Mouse (Mus musculus) layer of hippocampus, adult 18-20 months (tissue): ENCODE measurements around the gene 1700001C19Rik. TPM values are rescaled to one million over a fixed set of nuclear protein-coding genes. Genes with fewer than 3 reads are reported as not detected.

Experiments used
- DNase-seq, 2 experiments: peaks; one replicate each; pipeline ENCODE4 v3.0.0; 2022; ENCODE audit warnings: low spot score in 2 of 2
- long read RNA-seq: library from polyadenylated mRNA; stranded (forward); transcript quantifications from one replicate; pipeline ENCODE4 v2.0.0, GENCODE M21; 2021
- total RNA-seq, 2 experiments: library from RNA; stranded (reverse); gene quantifications; 2 replicates each; pipeline ENCODE4 v1.2.3; 2021

1700001C19Rik gene
- not detected for total RNA-seq
- long read RNA-seq = 0 reads

DNA sequence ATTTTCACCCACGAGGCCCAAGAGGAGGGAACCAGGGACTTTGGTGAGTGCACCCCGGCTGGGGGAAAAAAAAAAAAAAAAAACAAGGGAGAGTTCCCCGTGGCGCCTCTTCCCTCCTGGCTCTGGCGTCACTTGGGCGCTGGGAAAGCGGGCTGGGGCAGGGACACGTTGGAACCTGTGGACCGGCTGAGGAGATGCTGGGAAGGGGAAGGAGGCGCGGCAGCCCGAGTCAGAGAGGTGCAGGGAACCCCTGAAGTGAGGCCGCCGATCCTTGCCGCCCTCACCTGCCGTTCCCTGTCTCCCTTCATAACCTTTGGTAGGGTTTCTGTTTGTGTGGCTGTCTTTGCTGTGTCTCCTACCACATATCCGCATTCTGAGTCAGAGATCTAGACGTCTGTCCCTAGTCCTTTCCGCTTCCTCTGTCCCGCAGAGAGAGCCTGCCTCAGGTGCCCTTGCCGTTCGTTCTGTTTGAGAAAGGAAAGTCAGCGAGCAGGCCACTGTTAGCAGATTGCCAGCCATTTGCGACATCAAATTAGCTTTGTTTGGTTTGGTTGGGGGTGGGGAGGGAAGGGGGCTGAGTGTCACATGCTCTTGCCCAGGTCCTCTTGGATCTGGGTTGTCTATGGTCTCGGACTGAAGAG lies at the start of gene 1700001C19Rik:
Gene 1700001C19Rik, minus strand, starts transcription at position 470 of the 641 bp plus-strand sequence.
- no peak for DNase-seq

DNA sequence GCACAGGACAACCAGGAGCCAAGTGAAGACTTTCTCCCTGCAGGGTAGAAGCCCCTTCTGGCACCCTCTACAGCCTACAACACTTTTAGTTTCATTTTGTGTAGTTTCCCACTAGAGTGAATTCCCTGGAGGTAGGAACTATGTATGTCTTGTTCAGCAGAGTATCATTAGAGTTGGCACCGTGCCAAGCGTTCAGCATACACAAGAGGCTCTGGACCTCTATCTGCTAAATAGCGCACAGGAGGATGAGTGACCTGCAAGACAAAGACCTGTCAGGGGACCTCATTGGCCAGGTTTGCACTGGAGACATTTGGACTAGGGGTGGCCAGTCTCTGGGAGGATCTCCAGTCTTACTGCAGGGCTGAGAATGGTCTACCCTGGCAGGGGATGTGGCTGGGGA lies 48.6 kb upstream of the 1700001C19Rik start:
- no peak for DNase-seq

DNA sequence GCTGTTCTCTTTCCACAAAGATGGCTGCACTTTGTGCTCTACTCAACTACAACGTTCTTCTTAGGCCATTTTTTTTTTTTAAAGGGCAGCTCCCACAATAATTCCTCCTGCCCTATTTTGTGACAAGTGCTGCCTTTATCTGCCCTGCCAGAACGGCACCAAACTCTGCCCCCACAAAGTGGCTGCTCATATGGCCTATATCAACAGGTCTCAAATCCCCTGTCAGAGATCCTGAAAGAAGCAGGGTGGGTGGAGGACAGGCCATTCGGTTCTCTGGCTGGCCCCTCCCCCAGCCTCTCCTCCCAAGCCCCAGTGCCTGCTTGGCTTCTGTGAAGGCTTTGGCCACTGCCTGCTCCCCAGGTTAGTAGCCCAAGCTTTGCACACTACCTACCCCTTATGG lies 47.8 kb upstream of the 1700001C19Rik start:
- no peak for DNase-seq

DNA sequence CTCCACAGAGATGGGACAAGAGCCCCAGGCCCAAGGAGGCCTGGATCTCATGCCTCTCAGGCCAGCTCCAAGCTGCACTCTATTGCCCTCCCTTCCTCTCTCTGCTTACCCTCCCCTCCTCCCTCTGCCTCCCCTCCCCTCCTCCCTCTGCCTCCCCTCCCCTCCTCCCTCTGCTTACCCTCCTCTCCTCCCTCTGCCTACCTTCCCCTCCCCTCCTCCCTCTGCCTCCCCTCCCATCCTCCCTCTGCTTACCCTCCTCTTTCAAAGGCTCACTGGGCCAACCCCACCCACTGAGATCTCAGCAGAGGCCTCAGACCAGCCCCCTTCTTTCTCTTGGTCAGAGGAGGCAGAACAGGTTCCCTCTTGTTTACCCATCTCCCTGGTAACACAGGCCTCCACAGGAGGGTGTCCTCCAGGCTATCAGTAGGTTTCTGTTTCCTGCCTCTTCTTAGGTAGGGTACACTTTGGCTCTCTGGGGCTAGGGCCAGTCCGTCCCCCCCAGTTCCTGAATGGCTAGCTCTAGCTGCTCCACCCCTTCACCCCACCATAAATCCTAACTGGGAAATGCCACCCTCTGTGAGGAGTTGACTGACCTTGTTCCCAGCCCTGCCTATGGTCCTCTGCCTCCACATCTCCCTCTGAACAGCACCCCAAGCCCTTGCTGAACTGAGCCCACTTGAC lies 47.2 kb upstream of the 1700001C19Rik start:
- no peak for DNase-seq

DNA sequence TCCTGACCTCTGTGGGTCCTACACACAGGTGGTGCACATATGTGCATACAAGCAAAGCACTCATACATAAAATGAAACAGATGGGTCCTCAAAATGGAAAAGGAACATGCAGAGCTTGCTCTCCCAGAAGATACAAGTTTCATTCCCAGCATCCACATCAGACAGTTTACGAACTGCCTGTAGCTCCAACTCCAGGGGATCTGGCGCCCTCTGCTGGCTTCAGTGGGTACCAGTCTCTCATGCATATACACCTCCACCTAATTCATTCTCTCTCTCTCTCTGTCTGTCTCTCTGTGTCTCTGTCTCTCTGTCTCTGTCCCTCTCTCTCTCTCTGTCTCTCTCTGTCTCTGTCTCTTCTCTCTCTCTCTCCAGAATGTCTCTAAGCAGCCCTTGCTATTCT lies 45.2 kb upstream of the 1700001C19Rik start:
- peak in 1 of 2 experiments; percentile 57 for DNase-seq

DNA sequence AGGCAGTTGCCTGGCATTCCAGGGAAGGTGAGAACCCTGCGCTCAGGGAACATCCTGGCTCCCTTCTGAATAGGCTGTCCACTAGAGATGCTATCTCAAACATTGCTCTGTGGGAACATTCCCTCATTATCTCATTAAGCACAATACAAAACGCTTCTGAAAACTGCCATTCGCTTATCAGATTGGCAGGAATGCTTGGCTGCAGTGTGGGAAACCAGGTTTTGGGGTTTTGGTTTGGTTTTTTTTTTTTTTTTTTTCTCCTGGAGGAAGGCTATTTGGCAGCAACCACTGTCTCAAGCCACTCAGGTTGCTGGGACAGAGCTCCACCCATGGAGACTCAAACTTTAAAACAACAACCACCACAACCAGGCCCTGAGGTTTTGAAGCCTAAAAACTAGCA lies 42.7 kb upstream of the 1700001C19Rik start:
- DNase-seq = no peak

DNA sequence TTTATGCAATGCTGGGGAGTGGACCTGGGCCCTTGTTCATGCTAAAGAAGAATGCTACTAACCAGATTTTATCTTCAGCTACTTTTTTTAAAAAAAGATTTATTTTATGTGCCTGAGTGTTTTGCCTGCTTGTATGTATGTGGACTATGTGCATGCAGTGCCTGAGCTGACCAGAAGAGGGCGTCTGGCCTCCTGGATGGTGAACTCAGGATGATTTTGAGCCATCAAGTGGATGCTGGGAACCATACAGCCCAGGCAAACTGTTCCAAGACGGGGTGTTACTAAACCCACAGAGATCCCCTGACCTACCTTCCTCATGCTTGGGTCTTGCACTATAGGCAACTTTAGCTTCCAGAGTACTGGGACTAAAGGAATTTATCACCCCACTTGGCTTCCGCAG lies 38.5 kb upstream of the 1700001C19Rik start:
- no peak for DNase-seq

DNA sequence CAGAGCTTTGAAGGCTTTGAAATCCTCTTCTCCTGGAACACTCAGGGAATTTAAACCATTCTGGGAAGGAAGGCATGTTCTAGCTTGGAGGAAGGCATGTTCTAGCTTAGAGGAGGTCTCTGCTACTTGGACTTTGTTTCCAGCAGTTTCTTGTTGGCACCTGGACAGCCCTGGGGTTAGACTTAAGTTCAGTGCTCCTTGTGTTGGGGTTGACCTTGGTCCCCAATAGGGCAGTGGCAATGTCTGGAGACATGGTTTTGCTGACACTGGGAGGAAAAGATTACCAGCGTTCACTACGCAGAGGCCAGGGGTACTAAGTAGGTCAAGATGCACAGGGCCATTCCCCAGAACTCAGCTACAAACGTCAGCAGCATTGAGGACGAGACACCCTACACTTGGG lies 38.0 kb upstream of the 1700001C19Rik start:
- no peak for DNase-seq

DNA sequence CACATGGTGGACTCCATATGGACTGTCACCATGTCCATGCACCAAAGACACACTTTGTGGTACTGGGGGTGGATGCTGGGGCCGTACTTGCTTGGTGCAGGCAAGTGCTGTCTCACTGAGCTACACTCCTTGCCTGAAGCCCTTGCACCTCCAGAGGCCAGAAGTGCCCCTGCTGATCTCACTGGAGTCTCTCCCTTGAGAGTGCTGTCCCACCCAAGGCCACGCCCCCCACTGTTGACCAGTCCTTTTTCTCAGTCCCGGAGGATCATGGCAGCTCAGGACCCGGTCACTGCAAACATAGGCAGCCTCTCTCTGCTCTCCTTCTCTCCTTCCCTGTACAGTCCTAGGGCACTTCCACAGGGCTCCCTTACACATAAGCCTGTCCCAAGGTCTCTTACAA lies 37.1 kb upstream of the 1700001C19Rik start:
- no peak for DNase-seq

DNA sequence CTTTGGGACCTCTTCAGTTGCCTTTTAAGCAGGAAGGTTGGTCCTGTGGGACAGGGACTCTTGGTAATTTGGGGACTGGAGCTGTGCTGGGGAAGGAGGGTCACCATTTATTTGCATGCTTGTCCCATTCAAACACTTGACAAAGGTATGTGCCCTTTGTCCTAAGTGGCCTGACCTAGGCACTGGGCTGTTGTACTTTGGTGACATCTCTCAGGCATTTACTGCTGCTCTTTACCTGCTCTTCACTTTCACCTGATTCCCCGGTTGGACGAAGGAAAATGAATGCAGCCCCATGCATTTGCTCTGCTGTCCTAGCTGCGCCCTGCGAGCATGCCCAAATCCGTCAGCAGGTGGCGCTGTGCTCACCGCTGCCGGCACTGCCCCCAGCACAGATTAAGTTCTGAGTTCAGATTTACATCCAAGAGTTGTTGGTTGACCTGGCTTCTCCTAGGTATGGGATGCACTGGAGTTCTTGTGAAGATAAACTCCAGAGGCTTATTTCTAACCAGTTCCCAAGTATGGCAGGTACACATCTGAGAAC lies 36.3 kb upstream of the 1700001C19Rik start:
- DNase-seq = peak in 1 of 2 experiments; percentile 56

DNA sequence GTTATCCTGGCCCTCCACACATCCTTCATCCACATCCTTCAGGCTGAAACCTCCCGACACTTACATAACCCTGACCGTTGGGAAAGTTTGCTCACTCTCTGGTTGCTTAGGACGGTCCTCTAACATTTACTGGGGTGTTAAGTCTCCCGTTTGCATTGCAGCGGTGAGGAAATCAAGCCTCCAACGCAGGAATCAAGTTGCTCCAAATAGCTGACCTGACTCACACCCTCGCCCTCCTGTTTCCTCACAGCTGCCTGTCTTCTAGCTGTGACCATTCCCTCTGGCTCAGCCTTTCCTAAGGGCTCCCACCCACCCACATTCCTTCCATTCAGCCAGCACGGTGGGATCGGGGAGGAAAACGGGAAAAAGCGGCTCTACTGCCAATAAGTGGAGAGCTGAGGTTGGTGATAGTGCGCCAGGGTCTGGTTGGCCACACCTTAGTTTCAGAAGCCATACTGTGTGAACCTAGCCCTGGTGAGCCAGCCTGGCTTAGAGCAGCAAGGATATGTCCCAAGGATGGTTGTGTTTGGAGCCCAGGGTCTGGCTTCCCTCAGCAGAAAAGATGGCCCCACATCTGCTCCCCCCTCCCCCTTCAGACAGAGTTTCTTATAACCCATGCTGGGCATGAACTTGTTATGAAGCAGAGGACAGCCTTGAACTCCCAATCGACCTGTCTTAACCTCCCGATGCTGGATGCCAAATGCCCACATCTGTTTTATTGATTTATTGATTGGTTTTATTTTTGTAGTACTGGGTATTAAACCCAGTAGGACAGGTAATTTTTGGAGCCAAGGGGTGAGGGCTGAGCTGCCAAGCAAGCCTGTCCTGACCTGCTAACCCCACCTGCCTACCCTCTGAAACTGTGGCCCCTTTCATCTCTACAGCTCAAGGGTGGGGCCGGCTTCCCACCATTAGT lies 35.5 kb upstream of the 1700001C19Rik start:
- no peak for DNase-seq

DNA sequence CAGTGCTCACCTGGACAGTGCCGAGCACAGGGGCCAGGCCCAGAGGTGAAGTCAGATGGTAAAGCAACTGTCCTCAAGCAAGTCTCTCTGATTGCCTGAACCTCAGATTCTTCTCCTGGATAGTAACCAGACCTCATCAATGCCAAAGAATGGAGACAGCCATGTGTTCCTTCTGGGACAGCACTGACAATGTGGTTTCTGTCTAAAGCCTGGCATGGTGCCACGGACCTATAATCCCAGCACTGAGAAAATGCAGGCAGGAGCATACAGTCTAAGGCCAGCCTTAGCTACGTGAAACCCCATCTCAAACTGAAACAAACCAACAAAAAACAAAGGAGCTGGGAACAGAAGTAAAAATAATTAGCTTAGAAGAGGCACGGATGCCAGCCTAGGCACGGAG lies 33.5 kb upstream of the 1700001C19Rik start:
- peak; percentile 19 to 53 for DNase-seq

DNA sequence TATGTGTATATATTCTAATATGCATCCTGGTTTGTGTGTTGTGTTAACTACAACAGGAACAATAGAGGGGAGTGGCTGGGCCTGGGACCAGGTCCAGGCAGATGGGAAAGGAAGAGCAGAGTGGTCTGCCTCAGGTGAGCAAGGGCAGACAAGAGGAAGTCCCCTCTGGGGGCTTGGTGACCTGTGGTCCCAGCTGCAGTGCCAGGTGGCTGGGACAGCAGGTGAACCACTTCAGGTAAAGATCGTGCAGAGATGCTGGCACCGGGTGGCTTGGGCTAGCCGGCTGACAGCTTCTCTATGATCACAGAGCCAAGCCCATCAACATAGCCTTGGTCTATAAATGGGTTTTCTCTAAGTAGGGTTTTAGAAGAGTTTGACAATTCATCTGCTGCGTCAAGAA lies 32.9 kb upstream of the 1700001C19Rik start:
- DNase-seq = no peak

DNA sequence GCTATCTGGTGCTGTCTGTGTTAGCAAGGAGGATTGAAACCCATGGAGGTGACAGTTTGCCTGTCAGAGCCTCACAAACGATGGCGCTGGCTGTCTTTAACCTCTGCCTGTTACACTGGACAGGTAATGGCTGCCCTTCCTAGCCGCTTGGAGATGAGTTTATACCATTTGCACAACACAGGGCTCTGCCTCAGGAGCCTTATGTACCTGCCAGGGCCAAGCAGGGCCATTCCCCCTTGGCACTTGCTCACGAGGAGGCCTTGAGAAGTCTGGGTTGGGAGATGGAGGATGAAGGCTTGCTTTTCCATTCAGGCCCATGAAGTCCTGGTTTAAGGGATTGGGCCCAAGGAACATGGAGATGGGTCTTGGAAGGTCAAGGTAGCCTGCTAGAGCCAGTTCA lies 32.5 kb upstream of the 1700001C19Rik start:
- no peak for DNase-seq

DNA sequence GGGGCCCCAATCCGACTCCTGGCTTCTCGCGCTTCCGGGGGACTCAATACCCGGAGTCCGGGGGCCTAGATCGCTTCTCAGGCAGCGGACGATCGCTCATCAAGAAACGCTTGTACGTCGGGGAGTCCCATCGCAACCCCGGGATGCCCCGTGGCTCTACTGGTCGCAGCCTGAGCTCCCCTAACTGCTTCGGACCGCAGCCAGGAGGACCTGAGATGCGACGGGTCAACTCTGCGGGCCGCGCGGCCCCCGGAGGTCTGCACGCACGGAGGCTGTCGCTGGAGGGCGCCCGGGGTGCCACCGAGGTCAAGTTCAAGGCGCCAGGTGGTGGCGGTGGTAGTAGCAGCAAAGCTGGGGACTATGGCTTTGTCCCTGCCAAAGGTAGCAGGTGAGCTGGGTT lies 31.3 kb upstream of the 1700001C19Rik start:
- DNase-seq = no peak

DNA sequence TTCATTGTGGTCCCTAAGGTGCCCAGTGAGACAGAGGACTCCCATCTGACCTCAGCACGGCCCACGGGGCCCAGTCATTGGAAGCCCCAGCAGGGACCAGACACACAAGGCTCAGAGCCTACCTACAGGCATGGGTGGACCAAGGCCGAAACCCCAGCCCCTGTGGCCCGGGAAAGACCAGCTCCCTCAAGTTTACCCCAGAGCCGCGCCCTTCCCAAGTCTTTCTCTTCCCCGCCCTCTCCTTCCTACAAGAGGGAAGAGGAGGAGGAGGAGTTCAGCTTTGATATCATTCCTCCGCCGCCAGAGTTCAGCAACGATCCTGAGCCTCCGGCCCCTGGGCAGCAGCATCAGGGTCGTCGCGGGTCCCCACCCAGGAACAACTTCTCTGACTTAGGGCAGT lies 30.9 kb upstream of the 1700001C19Rik start:
- no peak for DNase-seq

DNA sequence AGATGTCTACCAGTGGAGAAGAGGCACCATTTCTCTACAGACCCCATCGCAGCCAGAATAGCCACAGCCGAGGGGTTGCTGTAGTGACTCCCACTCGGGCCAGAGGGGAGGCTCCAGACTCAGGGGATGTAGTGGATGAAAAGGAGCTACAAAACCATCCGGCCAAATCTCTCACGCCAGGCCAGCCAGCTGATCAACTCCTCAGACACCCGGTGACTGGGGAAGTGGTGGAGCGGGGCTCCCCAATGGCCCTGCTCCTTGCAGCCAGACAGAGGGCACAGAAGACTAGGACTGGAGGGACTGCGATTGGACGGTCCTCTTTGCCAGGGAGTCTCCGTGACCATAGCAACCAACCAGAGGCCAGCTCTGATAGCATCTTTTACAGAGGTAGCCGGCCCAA lies 30.5 kb upstream of the 1700001C19Rik start:
- DNase-seq = no peak

DNA sequence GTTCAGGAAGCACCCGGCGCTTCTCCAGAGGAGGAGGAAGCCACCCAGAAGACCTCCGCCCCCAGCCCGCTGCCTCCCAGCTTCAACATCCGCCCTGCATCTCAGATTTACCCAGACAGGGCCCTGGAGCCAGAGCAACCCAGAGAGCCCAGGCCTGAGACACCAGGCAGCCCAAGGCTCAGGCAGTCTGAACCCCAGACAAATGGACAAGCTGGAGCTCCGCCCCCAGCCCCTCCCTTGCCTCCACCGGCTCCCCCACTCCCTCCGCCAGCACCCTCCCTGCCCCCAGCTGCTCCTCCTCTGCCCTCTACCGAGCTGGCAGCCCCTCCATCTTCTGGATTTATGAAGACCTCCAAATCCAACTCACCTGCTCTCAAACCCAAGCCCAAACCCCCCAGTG lies 29.1 kb upstream of the 1700001C19Rik start:
- DNase-seq = no peak

DNA sequence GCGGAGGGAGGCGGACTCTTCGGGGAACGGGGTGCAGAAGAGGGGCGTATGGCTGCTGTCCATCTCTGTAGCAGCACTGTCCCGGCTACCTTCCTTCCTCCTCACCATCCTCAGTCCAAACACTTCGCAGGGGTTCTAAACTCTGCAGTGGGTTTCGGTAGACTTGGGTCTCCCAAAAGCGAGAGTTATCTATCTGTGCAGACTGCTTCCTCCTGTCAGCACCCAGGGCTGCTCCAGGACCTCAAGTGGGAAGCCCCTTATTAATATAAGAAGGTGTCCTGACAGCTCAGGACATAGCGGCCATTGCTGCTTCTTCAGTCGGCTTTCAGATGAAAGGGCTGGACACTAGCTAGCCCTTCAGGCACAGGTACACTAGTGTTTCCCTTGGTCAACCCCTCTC lies 27.8 kb upstream of the 1700001C19Rik start:
- no peak for DNase-seq

DNA sequence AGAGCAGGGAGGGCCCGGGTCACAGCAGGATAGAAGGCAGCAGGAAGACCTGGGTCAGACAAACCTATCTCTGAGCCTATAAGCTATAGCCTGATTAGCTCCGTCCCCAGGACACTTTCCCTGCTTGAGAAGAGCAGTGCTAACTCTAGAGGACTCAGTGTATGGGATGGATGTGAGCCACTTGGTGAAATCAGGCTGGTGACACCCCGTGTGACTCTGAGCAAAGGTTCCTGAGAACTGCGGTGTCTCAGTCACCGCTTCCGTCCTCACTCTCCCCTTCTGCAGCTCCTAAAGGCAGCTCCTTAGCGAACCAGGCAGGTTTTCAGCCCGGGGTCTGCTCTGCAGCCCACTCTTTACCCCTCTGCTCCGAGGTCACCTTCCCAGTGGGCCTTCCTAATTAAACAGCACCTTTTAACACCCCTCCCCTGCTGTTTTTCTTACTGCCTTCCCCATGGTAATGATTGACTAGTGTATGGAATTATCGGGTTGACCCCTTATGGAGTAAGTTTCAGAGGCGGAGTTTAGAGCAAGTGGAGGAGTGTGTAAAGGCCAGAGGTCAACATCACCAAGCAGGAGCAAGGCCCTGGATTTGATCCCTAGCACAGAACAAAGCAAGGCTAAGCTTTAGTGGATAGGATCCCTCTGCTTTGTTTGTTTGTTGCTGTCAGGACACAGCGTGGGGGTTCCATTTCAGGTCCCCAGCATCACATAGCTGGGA lies 27.2 kb upstream of the 1700001C19Rik start:
- no peak for DNase-seq

DNA sequence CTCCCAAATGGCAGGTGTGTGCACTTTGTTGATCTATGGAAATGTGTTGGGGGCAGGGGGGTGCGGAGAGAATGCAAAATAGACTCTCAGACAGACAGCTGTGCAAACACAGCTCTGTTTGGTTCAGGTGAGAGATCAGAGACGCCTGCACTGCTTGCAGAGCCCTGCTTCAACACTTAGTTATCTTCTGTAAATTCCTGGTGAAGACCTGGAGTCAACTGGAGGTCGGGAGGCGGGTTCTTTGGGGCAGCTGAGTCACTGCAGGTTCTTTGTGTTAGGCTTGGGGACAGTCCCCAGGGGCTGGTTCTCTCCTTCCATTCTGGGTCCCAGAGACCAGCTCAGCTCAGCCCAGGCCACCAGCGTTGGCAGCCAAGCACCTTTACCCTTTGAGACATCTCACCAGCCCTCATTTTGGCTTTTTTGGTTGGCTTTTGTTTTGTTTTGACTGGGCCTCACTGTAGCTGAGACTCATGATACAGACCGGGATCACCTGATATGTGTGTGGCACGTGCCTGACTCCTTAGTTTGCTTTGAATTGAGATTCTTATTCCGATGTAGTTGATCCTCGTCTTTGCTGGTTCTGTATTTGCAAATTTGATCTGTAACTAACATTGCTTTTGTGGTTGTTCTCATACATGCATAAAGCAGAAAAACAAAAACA lies 25.7 kb upstream of the 1700001C19Rik start:
- no peak for DNase-seq
